Mouse (Mus musculus): ENCODE measurements around the gene Bcas3.
A peak's percentile ranks its signal among the peaks of the same experiment; 100 is the strongest.
"Not testable (repeated sequence)": the region's sequence is repeated elsewhere in the genome, so short reads cannot be mapped to it uniquely, and the experiment has no call there.

The Bcas3 gene

DNA sequence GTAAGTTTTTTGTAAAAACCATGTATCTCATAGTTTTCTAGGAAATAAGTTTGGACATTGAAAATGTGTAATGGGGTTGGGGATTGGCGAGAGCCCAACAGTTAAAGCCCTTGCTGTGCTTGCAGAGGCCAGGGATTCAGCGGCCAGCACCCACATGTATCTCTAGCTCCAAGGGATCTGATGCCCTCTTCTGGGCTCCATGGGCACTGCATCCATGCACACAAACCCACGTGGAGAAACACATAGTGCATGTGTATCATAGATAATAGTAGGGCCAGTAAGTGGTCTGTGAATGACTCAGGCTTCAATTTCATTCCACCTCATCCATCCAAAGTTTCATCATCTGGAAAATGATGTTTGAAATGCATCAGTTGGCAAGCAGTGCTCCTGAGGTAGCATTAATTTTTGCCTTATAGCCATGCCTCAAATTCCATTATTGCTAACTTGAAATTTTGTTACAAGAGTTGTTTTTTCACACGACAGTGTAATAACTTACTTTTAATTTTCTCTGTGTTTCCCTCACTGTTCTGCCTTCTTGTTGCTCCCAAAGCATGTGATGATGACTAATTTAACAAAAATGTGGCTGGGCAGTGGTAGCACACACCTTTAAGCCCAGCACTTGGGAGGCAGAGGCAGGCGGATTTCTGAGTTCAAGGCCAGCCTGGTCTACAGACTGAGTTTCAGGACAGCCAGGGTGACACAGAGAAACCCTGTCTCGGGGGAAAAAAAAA, 129.9 kb downstream of the Bcas3 start:
- DNase-seq (ENCODE audit: low spot score): no peak

DNA sequence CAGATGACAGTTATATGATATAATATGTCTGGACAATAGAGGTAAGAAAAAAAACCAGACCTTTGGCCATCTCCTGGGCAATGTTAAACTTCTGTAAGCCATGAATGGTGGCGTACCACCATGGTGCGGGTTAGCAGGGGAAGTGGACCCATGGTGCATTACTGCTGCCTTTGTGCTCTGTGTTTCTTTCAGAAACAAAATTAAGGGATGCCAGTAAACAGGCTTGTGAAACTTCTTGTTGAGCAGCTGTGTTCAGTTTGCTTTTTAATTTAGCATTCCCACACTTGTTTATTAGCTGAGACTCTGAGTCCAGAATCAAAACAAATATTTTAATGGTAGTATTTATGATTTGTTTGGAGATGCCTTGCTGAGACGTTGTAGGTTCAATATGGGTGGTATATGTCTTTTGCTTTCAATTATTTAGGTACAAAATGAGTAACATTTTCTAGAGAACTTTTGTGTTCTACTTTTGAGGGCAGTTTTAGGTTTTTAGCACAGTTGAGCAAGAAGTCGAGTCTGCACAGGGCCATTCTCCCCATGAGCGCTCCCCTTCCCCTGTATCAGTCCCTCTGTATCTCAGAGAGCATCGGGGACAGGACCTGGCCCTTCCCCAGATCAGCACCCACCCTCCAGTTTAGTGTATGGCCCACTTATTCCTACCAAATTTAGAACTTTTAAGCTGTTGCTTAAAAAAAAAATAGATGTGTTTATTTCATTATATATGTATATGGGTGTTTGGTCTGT, 132.4 kb downstream of the Bcas3 start:
- DNase-seq (ENCODE audit: low spot score): no peak

DNA sequence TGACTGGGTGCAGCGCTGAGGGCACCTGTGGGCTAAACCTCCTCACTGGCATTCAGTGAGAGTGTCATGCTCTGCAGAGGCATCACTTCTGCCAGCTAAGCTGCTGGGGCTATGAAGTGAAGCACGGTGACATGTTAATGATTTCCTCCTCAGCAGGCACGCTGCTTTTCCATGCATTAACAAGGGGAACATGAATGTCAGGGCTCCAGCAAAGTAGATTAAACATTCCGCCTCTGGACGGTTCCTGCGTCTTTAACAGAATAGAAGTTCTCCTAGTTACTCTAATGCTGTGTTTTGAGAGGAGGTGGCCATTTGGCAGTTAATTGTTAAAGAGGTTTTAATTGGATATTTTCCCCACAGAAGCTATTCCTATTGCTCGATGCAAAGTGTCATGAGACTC, 134.5 kb downstream of the Bcas3 start:
- no peak for DNase-seq (ENCODE audit: low spot score)

DNA sequence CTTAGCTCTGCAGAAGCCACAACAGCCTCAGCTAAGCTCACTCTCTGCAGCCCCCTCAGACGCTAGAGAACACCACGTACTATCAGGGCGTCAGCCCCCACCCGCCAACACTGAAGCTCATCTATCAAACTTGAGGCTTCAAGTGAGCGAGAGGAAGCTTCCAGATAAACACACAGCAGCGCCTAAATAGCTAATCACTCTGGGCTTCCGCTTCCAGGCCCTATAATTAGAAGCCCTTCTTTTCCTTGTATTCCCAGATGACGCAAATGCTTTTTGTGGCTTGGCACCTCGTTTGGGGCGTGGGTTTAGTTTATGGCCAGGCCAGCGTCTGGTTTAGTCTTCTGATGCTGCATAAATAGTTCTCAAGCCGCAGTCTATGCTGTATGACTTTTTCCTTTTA, 139.3 kb downstream of the Bcas3 start:
- no peak for DNase-seq (ENCODE audit: low spot score)

DNA sequence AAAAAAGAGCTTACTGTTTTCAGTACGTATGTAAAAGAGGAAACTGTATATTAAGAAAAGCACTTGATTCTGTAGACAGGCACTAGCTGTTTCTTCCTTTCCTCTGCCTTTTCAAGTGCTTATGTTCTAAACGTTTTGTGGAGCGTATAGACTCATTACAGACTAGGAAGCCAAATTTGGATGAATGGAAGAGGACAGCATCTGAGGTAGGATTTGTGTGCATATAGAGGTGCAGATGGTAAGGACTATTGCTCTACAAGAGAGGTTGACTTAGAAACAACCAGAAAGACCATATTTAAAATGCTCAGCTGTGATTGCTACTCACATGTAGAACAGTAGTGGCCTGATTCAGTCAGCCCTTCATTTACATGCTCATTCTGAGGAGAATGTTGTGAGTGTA, 139.7 kb downstream of the Bcas3 start:
- no peak for DNase-seq (ENCODE audit: low spot score)

DNA sequence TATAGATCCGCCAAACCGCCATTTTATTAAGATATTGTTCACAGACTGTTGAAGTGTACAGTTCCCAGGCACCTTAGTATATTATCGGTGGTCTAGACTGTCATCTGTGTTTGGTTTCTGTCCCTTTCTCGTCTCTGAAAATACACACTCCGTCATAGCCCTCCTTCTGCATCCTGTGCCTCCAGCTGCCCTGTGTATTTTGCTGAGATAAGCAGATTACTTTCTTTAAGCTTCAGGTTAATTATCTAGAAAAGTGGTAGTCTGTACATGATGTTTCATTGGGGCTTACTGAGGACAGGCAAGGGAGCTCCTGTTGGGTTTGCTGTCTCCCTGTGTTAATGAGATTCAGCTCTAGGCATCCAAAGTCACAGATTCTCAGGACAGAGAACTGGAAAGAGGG, 146.6 kb downstream of the Bcas3 start:
- no peak for DNase-seq (ENCODE audit: low spot score)

DNA sequence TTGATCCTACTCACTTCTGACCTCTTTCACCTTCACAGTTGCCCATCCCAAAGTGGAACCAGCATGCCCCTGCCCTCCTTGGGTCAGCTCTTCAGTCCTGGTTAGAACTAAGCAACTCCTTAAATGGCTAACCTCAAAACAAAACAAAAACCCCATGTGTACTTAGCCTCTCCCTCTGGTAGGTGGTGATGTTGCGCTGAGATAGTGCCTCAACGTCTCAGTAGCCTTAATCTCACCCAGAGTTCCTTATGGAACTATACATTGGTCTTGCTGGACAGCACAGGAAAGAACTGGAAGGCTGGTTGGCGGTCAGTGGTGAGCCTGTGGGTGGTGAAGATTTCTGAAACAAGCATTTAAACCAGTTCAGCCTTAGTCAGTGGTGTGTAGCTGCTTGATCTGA, 149.1 kb downstream of the Bcas3 start:
- no peak for DNase-seq (ENCODE audit: low spot score)

DNA sequence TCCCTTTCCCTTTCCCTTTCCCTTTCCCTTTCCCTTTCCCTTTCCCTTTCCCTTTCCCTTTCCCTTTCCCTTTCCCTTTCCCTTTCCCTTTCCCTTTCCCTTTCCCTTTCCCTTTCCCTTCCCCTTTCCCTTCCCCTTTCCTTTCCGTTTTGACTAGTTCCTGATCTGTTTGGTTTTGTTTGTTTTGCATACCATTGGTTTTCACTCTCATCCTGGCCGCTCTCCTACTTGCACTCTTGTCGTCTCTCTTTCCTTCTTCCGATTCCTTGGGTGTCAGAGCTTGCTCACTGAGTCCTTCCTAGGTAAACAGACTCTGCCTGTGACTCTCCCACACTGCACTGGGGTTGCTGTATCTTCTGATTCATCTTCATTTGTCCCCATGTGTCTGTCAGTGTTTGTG, 151.8 kb downstream of the Bcas3 start:
- DNase-seq (ENCODE audit: low spot score): not testable (repeated sequence)

DNA sequence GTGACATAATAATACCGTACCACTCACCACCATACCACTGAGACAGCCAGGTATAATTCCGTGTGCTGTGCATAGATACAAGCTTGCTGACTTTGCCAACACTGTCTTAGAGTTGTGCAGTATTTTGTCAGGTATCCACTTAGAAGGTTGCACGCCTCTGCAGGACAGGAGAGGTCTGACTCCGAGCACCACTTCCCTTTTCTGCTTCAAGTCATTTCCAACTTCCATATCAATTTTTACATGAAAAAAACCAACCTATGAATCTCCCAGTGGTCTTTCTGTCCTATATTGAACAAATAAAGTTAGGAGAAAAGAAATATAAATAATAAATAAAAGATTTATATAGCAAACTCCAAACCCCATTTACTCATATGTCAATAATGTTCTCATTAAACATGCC, 152.8 kb downstream of the Bcas3 start:
- DNase-seq (ENCODE audit: low spot score): no peak

DNA sequence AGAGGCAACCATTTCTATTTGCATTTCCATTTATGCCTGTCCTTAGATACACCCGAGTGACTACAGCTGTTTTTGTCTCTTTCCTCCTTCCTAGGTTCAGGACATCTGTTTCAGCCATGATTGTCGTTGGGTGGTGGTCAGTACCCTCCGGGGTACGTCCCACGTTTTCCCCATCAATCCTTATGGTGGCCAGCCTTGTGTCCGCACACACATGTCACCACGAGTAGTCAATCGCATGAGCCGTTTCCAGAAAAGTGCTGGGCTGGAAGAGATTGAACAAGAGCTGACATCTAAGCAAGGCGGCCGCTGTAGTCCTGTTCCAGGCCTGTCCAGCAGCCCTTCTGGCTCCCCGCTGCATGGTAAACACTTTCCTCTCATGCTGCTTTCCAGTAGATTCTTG, 156.4 kb downstream of the Bcas3 start:
- DNase-seq (ENCODE audit: low spot score): no peak

DNA sequence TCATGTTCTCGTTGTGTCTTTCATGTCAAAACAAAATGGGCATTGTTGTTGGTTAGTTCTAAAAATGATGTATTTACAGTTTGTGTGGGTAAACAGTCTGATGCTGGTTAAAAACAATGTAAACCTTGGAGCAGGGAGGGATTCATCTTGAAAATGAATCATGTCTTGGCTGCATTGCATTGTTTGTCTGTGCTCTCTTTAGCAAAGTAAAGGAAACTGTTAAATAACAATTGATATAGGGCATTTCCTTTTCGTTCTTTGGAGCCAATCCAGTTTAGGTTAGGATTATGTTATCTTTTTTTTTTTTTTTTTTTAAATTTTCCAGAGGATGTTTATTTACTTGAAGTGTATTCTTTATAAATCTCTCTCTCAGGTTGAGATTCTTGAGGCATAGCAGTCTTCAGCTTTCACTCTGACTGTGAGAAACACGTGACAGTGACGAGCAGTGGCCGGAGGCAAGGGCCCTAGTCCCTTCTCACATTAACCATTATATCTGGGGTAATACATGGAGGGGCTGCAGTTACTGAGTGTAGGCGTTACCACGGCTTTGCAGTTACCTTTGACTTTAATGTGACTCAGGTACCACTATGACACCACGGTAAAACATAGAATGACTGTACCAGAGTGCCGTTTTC, 158.4 kb downstream of the Bcas3 start:
- no peak for DNase-seq (ENCODE audit: low spot score)

DNA sequence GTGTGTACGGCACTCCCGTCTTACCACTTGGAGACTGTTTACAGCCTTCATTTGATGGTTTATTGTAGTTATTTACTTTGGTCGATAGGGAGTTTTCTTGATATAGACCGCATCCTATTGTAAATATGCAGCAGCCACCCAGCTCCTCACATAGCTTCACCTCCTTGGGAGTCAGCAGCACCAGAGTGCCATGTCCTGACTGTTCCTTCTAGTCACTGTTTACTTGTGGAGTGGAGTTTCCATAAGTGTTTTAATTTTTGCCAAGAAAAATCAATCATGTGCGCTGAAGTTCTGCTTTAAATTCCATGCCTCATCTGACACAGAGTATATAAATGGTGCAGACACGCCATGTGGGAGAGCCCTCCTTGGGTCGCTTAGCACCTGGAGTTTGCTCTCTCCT, 163.8 kb downstream of the Bcas3 start:
- no peak for DNase-seq (ENCODE audit: low spot score)

DNA sequence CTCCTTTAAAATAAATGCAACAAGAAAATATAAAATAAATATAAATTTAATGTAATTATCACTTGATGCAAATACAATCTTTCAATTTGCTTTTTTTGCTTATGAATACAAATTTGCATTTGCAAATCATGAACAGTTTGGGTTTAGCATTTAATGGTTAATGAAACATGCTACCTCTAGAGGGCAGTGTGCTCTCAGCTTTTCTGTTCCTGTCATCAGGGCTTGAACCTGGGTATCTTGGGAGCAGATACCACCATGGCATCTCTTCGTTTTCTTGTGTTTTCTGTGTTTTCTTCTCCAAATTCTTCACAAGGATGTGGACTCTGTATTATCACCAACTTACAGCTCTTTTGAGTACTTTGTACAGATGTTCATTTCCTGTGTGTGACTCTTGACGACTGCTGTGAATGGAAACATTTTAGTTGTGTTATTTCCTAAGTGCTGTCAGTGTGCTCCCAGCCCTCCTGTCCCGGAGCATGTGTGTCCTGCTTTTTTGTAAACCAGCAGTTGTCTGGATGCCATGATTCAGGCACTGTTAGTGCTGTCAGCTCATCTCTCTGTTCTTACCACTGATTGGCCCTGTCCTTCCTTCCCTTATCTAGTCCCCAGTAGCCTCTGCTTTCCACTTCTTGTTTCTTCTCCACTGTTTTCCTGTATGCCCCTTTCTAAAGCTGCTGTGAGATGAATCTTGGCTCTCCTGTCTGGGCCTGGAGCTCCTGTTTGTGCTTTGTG, 165.2 kb downstream of the Bcas3 start:
- no peak for DNase-seq (ENCODE audit: low spot score)

DNA sequence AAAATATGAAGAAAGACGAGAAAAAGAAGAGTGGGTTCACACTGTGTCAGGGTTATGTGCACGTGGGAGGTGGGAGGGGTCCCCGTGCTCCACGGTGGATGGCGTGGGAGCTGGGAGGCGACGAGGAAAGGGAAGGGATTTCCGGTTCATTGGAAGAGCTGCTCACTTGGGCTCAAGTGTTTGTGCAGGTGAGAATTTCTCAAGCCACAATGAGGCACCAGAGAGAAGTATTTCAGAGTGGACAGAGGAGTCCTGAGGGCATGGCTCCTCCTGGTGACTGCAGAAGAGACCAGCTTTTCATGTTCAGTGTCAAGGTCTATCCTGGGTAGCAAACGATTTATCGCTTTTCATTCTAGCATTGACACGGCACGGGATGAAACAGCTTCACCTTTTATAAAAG, 167.3 kb downstream of the Bcas3 start:
- no peak for DNase-seq (ENCODE audit: low spot score)

DNA sequence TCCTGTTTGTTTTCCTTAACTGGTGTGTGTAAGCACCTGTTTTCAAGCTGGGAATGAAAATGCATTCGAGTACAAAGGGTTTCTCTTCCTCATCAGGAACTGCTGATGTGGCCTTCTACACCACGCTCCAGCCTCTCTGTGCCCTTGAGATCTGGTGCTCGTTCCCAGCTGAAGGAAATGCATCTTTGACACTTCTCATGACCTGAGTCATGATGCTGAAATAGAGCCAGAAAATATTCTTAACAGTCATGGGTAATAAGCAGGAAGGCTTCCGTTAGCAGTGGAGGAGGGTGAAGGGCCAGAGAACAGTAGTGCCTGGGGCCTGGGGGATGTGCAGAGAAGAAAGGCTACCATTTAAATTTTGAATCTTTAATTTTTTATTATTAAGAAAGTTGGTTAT, 168.0 kb downstream of the Bcas3 start:
- no peak for DNase-seq (ENCODE audit: low spot score)

DNA sequence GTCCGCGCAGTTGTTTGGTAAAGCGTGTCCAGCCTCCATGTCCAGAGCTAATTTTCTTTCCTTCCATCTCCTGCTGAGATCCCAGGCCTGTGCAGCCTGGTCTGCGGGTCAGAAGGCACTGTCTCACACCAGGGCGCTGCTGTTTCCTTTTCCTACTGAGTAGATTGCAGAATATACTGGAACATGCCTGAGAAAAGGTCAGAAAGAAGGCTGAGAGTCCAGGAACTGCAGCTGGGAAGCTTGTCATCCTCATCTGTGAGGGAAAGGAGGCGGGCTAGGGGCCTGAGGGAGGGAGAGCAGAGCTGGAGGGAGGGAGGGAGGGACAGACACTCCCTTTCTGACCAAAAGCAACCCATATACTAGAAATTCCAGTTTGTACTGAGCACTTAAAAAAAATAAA, 170.7 kb downstream of the Bcas3 start:
- no peak for DNase-seq (ENCODE audit: low spot score)

DNA sequence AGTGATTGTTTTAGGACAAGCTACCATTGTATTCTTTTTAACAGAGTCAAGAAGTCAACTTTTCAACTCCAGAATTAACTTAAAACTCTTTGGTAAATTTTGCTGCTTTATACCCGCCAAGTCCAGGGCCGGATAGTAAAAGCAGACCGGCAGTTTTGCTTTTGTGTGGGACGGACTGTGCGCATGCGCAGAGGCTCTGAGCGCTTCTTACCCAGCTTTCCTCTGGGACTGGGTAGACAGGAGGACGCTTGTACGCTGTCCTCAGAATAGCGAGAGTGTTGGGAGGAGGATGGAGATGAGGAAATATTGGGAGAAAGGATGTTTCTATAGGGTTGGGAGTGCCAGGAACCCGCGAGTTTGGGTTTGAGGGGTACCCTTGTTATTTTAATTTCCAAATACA, 171.2 kb downstream of the Bcas3 start:
- DNase-seq (ENCODE audit: low spot score): peak; percentile 75

DNA sequence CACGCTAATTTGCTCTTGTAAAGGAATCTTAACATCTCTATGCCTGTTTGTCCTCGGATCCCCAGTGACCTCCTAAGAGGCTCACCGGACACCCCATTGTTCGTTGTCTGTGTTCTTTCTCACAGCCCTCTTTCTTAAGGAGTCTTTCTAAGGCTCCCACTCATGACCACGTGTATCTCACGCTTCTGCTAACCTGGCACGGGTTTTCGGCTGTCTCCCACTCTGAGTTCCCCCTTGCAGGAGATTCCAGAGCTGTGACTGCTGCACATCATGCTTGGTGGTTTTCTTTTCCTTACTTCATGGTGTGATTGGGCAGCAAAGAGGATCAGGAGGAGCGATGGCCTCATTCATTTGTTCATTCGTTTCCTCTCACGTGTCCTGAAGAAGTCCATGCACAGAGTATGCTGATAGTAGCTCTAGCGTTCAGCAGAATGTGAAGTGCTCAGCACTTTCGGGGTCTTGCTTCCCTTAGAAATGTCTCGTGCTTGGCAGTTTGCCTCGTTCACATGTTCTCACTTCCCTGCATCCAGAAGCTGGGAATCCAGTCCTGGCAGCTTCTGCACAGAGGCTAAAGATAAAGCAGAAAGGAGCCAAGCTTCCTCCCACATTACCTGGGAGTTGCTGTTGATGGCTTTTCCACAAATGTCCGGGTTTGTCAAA, 172.0 kb downstream of the Bcas3 start:
- peak; percentile 21 for DNase-seq (ENCODE audit: low spot score)

DNA sequence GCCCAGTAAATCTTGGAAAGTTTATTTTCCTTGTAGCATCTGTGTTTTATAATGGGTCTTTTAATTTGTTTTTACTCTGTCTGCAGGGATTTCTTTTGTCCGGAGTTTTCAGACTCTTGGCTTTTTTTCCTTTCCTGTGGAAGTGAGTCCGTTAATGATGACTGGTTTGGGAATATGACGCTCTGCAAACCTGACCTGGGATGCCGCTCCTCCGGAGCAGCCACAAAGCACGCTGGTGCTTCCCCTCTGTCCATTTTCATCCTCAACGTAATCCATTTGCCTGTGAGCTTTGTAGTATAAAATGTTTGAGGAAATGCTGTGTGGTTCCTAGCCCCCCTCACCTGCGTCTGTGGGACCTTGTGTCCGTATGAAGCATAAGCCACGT, 172.5 kb downstream of the Bcas3 start:
- no peak for DNase-seq (ENCODE audit: low spot score)

DNA sequence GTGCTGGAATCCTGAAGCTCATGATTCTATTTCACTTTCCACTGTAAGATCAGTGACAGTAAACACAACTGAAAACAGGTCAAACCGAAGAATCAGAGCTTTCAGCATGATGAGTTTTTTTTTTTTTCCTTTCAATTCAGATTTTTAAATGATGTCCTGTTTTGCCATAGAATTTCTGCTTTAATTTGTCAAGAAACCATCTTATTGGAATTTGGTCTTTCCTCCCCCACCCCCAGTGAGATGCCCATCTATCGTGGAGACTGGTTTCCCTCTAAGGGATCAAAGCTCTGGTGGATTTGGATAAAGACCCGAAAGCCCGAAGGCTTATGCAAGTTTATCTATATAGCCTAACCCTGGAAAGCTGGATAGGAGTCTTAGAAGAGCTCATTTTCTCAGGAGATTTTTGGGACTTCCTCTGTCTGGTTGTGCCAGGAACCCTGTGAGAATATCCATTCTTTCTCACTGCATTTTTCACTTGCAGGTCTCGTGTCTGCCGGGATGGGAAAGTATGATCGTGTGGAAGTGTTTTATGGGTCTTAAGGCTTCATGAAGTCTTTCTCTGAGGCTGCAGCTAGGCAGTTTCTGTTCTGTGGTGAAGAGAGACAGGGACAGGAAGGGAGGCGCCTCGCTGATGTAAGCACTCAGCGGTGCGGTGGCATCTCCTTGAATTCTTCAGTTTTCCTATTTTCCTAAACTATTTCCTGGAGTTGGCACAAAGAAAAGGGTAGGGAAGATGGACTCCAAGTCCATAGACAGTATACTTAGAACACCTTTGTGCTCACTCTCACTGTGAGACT, 173.2 kb downstream of the Bcas3 start:
- DNase-seq (ENCODE audit: low spot score): no peak

DNA sequence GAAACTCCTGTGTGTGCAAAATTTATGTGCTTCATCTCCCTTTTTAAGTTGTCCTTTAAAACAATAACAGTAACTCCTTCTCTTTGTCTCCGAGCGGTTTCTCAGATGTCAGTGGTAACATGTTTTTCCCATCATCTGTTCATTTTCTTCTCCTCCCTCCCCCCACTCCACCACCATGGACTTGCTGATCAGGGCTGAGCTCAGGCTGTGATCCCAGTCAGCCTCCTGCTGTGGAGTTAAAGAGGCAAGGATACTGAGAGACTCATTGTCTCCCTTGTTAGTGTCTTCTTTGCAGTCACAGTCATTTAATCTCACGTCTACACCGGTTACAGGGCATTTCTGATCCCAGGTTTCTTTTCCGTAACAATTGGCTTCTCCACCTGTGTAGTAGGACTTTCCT, 174.3 kb downstream of the Bcas3 start:
- no peak for DNase-seq (ENCODE audit: low spot score)

Measured in testis, postnatal 14 days (tissue).